Mouse (Mus musculus) large intestine, adult 2 months (tissue): Measurements from ENCODE around the gene Cdc14b. TPM values are rescaled to one million over a fixed set of nuclear protein-coding genes. Genes with fewer than 3 reads are reported as not detected.
"Not testable (repeated sequence)": the region's sequence is repeated elsewhere in the genome, so short reads cannot be mapped to it uniquely, and the experiment has no call there.

ENCODE experiments used
- DNase-seq: peaks from one replicate; pipeline ENCODE4 v3.0.0-alpha.2; 2012; ENCODE audit warnings: low read depth, low spot score
- WGBS: fragments of 180-500 bp; shearing (Covaris S2); methylation state at CpG from one replicate; pipeline ENCODE4 v1.1.7; 2018; 5-methylcytosine and 5-hydroxymethylcytosine counted together
- polyA plus RNA-seq: library from polyadenylated mRNA; depleted of rRNA; stranded (reverse); fragments of >200 nt; gene quantifications from 2 replicates; pipeline ENCODE4 v1.2.3, GENCODE M21; 2012

Cdc14b gene
- polyA plus RNA-seq, 1 experiment, result 2.3 TPM

DNA sequence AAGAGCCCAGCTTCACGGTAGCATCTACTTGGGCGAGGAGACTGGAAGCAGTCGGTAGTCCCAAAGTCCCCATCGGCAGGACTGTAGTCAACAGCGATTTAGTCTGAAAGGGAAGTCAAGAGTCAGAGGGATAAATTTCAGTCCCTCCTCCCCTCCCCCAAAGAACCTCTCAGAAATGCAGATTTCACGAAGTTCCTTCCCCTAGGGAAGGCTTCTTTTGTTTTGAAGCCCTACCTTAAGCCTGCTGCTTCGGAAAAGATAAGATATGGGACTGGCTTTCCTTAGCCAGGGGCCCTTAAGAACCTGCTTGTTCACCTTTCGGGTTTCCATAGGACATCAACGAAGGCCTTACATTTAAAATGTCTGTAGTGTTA lies 651 bp upstream of the Cdc14b start:
- WGBS, result 47% methylated on average over 9 of the region's 9 CpGs
- DNase-seq, result no peak

DNA sequence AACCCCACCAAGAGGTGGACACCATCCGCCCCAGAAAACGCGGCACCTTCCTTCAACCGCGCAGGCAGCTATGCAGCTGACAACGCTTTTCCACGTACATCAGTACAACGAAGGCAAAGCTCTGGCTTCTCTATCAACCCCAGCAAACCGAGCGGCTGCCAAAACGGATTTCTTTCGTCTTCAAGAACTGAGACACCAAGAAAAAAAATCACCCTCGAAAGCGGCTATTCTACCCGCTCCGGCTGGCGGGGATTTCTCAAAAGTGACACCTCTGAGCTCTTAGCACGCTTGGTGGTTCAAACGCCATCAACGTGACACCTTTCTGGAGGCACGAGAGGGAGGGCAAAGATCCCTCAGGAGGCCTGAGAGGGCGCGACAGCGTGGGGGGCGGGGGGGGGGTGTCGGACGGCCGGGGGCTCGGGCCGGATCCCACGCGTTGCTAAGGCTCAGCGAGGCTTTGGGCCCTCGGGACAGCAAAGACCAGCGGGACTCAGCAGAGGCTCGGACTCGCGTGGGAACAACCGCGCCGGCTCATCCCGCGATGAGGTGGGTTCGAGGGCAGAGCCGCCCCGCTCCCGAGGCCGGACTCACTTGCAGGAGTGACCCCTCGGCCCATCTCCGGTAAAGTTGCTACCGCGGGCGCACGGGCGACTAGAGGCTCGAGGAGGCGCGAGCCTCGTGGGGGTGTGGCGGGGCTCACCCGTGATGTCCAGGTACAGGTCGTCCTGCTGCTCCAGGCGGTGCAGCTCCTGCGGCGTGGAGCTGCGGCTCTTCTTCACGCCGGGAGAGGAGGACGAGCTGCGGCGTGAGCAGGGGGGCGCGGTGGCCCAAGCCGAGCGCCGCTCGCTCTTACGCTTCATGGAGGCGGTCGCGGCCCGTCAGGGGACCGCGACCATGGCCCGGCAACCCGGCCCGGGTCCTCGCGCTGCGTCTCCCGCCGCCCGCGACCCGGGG lies 922 bp downstream of the Cdc14b start:
- no peak for DNase-seq
- WGBS, result 1% methylated on average over 95 of the region's 95 CpGs

DNA sequence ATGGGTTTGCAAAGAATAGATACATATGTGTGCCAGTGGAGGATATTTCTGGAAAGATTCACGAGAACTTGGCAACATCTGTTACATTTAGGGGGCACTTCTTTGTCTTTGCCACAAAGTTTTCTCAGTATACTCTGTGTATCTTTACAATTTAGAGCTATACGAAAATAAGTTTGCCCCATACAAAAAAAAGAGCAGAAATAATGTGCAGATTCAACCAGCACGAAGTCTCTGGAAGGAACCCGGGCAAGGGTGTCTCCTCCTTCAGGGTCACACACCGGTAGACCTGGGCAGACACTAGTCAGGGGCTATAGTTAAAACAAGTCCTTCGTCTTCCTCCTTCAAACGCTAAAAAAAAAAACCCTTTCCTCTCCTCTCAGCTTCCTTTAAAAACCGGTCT lies 1.7 kb downstream of the Cdc14b start:
- 52% methylated on average over 8 of the region's 8 CpGs for WGBS
- no peak for DNase-seq

DNA sequence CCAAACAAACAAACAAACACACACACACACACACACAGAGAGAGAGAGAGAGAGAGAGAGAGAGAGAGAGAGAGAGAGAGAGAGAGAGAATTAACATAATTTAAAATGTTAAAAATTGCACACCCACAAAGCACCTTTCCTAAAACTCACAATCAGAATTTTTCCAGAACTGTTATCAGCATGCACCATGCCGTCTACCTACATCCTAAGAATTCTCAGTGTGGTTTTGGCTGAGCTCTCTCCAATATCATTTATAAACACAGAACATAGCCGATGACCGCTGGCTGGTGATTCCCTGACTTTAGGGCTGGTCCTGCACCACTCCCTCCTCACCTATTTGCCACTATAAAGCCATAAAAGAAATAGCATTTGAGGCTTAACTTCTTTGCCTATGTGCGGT lies 6.7 kb downstream of the Cdc14b start:
- DNase-seq, result no peak
- 31% methylated on average over 4 of the region's 4 CpGs for WGBS

DNA sequence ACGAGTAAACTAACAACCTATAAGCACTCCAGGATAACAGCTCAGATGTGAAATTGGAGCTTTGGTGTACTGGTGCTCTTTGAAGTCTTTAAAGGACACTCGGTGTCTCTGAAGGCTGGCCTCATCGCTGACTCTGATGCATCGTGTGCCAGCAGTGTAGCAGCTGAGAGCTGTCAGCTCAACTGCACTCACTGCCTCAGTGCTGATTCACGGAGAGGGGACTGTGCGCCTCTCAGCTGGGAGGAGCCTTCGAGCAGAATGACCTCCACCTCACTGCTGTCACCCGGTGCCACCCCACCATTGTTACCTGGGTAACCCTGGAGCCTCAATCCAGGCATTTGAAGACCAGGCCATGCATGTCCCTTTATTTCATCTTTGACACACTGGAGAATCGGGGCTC lies 7.9 kb downstream of the Cdc14b start:
- DNase-seq, result no peak
- WGBS, result 65% methylated on average over 9 of the region's 9 CpGs

DNA sequence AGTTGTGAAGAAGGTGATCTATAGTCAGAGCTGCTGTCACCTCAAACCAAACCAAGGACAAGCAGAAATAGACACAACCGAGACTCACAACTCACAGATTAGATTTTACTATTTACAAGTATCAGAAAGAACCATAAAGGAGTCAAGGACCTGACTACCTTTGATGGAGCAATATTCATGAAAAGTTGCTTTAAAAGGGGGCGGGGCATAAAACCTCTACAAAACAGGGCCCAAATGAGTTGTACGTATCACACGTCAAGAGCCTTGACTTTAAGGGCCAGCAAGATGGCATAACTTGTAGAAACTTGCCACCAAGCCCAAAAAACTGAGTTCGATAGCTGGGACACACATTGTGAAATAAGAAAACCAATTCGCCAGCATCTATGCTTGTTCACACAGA lies 10.5 kb downstream of the Cdc14b start:
- DNase-seq, result no peak
- WGBS, result 91% methylated on average over 6 of the region's 6 CpGs

DNA sequence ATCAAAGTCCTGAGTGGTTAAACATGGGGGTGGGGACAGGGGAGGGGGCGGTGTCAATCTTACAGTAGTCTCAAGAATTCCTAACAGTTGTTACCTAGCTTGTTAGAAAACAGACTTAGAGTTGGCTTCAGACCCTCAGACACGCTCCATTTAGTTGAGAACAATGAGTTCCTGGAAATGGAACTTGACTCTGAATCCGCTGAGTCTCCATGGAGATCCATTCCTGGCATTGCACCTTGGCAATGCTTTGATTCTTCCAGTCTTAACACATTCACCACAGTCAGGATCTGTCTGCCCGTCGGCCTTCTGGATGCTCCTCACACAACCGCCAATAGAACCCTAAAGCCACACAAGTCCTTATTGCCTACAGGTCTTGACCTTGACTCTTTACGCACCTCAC lies 15.2 kb downstream of the Cdc14b start:
- WGBS, result 95% methylated on average over 7 of the region's 7 CpGs
- DNase-seq, result no peak

DNA sequence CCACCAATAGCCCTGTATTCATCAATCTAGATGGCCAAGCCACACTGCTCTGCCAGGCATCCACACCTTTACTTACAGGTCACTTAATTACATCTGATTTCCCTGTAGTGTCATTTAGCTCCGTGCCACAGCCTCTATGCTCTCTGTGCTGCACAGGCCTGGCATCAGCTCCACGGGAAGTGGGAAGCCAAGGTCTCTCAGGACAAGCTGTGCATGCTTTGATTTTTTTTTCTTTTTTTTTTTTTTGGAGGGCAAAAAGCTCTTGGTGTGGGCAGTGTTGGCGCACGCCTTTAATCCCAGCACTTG lies 16.6 kb downstream of the Cdc14b start:
- no peak for DNase-seq
- 85% methylated on average over 4 of the region's 4 CpGs for WGBS

DNA sequence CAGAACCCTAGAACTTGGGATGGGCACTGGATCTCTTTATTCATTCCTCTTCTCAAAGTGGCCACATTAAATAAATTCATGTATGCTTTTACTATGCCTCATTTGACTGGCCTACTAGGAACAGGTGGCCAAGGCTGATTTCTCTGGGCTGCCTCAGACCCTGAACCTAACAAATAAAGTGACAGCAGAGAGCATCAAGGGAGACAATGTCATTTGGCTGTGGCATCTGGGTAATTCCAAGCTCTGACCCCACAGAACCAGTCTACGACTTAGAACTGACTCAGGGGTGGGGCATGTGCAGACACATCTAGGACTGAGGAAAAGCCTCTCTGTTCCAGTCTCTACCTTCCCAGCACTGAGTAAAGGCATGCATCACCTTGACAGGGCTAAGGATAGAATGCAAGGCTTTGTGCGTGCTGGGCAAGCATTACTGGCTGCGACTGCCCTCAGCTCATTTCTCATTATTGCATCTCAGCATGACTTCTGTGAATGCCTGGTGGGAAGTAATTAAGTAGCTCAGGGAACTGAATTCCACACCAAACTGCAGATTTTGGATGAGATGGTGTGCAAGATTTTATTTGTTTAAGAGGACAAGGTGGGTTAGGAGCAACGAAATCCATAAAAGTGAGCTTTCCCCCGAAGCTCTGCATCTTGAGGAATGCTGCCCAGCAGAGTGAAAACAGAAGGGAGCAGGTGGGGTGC lies 17.1 kb downstream of the Cdc14b start:
- WGBS, result 75% methylated on average over 5 of the region's 5 CpGs

DNA sequence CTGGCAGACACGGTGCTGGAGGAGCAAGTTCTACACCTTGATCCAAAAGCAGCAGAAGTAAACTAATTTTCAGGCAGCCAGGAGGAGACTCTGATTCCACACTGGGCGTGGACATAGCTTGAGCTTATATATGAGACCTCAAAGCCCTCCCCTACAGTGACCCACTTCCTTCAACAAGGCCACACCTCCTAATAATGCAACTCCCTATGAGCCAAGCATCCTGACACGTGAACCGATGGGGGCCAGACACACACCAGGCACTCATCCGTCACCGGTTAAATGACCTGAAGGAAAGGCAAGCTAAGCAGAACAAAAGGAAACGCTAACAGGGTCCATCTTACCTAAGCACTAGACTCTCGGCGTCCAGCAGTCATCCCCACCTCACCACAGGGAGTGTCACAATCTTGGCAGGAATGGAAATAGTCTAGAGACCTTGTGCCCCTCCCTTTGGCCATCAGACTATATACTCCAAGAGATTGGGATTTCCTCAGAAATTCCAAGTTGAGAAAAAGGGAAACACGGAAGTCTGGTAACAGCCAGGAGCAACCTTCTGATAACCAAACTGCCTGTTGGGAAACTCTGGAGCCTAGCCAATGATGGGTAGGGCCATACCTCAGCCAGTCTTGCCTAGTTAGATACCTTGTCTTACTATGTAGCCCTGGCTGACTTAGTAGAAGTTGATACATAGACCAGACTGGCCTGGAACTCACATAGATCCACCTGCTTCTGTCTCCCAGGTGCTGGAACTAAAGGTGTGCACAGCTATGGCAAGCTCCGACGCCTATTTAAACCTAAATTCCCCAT lies 17.9 kb downstream of the Cdc14b start:
- 60% methylated on average over 12 of the region's 12 CpGs for WGBS
- no peak for DNase-seq

More for the DNA sequence above, 17.1 kb downstream of the Cdc14b start:
- DNase-seq, result no peak

DNA sequence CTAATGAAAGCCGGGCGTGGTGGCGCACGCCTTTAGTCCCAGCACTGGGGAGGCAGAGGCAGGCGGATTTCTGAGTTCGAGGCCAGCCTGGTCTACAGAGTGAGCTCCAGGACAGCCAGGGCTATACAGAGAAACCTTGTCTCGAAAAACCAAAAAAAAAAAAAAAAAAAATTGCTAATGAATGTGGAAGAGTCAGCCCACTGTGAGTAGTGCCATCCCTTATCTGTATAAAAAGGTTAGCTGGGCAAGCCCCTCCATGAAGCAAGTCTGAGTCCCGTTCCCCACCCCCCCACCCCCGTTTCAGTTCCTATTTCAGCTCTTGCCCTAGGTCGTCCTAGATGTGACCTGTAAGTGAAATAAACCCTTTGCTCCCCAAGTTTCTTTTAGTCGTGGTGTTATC lies 20.9 kb downstream of the Cdc14b start:
- WGBS, result 89% methylated on average over 11 of the region's 11 CpGs
- not testable (repeated sequence) for DNase-seq

DNA sequence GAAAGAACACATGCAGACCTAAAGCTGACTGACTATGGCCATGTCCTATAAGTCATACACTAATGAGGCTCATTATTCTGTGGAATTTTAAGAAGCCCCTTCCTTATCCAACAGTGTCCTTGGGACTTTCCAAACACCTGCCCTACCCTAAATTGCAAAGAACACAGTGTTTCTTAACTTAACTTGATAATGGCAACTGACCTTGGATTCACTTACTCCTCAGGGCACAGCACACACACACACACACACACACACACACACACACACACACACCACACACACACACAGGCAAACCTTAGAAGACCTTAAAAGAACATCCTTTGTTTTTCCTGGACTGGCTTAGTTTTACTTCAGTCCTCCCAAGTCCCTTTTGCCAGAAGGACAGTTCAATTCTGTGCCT lies 21.4 kb downstream of the Cdc14b start:
- no peak for DNase-seq

DNA sequence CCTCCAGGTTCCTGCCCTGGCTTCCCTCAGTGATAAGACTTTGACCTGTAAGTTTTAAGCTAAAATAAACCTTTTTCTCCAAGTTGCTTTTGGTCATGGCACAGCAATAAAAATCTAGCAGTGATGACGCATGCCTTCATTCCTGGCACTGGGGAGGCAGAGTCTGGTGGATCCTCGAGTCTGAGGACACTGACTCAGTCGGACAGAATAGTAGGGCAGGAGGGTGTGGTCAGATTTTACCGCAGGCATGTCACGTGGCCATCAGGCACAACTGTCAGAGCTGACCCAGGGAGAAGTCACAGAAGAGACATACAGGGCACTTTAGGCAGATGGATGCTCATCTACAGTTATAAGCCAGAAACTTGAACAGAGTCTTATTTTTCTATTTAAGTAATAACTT lies 22.9 kb downstream of the Cdc14b start:
- 18% methylated on average over 5 of the region's 5 CpGs for WGBS
- DNase-seq, result no peak

DNA sequence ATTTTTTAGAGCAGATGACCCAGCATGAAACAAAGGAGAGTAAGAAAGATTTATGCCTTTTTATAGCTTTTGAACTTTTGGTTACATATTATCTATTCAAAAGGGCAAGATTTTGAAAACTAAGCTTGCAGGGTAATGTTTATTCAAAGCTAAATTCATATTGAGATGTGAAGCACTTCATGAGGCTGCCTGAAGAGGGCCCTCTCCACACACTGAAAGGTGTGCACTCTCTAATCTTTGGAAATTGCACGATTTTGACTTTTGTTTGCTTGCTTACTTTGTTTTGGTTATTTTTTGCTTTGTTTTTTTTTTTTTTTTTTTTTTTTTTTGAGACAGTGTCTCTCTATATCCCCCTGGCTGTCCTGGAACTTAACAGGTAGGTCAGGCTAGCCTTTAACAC lies 24.7 kb downstream of the Cdc14b start:
- 13% methylated on average over 1 of the region's 1 CpGs for WGBS
- no peak for DNase-seq

DNA sequence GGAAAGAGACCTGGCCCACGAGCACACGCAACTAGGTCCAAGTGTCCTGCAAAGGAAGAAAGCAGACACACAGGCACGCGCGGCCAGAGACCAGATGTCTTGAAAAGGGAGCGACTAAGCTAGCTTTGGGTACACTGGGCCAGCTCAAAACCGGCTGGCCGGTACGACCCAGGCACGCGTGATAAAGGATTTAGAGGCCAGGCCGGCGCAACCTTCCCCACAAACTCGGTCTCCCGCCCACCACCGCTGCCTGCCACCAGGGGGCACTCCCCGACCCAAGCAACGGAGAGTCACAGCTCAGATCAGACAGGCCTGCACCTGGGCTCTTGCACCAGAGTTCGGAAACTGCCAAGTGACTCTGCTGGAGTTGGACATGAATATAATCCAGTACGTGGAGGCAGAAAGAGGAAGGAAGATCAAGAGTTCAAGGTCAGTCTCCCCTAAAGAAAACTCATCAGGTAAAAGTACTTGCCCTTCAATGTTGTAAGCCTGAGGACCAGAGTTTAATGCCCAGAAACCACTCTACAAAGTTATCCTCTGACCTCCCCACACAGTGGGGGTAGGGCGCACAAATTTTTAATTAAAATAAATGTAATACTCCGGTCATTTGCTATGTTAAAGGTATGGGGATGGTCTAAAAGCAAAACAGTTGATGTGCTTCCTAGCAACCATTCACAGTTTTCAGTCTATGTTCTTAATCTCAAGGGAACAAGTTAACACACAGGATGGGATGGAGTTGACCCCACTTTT lies 26.1 kb downstream of the Cdc14b start:
- WGBS, result 7% methylated on average over 22 of the region's 22 CpGs
- no peak for DNase-seq

DNA sequence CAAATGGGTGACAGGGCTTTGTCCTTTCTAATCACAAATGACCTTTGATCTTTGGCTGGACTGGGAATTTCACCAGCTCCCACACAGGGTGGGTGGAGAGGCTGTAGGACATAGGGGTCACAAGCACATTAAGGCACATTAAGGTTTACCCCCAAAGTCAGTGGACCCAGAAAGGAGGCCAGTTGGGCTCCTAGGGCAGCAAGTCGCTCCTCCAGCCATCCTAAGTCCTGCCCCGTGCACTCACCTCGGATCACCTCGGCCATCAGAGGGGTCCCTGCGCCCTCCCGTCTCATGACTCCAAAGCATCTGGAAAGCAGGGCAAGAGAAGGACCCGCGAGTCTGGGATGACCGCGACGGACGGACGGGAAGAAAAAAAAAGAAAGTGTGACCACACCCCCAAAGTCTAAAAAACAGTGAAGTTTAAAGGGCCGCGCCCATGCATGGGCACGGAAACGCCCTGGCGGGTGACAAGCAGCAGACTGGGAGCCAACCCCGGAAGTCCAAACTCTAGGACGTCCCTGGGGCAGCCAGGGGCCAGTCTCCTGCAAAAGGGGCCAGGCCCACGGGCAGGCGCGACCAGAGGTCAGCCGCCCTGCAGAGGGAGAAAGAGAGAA lies 26.8 kb downstream of the Cdc14b start:
- DNase-seq, result no peak
- 3% methylated on average over 24 of the region's 24 CpGs for WGBS

DNA sequence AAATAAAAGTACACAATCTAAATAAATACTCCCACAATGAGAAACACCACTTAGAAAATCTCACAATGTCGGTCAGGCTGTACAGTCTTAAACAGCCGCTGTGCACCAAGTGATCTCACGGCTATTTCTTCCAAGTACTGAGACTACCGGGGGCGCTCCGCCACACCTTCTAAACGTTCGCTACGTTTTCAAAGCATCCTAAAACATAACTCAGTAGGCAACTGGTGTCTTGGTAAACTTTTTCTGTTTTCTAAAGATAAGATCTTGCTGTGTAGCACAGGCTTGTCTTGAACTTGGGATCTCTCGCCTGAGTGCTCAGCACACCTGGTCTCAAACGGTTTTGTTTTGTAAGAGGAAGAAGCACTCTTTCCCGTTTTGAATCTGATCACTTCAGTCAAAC lies 29.0 kb downstream of the Cdc14b start:
- 80% methylated on average over 12 of the region's 12 CpGs for WGBS
- DNase-seq, result no peak

DNA sequence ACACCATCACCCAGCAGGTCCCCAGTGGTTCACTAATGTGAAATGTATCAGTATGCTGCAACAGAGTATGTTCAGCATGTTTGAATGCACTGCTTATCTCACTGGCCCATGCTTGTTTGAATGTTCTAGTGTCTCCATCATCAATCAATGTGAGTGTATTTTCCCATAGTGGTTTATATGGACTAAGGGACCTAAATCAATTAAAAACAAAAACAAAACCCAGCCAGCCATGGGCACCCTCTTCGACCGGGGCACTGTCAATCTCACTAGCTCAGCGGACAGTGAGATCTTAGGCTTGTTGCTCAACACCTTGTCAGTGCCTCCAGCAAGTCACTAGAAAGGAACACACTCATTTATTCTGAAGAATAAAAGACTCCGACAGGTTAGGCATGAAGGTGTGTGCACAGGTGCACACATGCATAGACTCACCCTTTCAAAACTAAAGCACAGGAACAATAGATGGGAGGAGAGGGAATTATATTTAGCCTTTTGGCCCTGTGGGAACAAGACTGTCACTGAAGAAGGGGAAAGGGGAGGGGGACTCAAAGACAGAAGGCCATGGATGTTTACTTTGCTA lies 30.3 kb downstream of the Cdc14b start:
- DNase-seq, result no peak
- WGBS, result 95% methylated on average over 4 of the region's 4 CpGs

DNA sequence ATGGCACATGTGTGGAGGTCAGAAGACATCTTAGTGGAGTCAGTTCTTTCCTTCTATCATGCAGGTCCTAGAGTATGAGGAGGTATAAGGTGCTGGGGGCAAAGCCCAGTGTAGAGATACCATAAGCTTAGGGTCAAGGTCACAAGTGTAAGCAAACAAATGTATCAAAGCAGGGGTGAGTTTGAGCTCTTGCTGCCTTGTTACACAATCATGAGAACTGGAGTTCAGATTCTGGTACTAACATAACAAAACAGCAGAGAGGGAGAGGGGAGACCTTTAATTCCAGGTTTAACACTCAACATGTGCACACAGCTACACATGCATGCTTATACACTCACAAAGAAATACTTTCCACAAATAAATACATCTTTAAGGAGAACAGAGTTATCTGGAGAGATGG lies 32.4 kb downstream of the Cdc14b start:
- DNase-seq, result no peak
